Mouse (Mus musculus) olfactory bulb, adult 2 months (tissue): ENCODE measurements around the gene Sdf2.

ENCODE experiments used
- CTCF ChIP-seq: fragments of 200-500 bp; IDR thresholded peaks from 2 replicates; pipeline ENCODE4 v1.5.1; 2012; ENCODE audit warnings: low read depth, mild to moderate bottlenecking, low read length, moderate library complexity; ENCODE audit not compliant: insufficient read depth
- POLR2A ChIP-seq: fragments of 200-500 bp; IDR thresholded peaks from 2 replicates; pipeline ENCODE4 v1.6.1; 2012; ENCODE audit warnings: mild to moderate bottlenecking, low read depth, low read length, moderate library complexity; ENCODE audit not compliant: insufficient read depth

GRCm38 (mm10) chr11:78290654-78291053 is 45.1 kb downstream of the Sdf2 start, which contains the start of gene BC030499:
- TF ChIP-seq CTCF (no peak), POLR2A (no peak)
